Mouse (Mus musculus) embryonic facial prominence, embryonic 14.5 days (tissue): ENCODE measurements around the gene Med18. TPM values are rescaled to one million over a fixed set of nuclear protein-coding genes. Genes with fewer than 3 reads are reported as not detected.
A peak's percentile ranks its signal among the peaks of the same experiment; 100 is the strongest.
"Not testable (repeated sequence)": the region's sequence is repeated elsewhere in the genome, so short reads cannot be mapped to it uniquely, and the experiment has no call there.

Experiments
- ATAC-seq: fragments of 200-750 bp; cut with Nextera tagmentation; 2 replicates; pipeline ENCODE4 v1.8.0; 2017; ENCODE audit warnings: low read depth, moderate number of reproducible peaks, moderate TSS enrichment
- DNase-seq: peaks from one replicate; pipeline ENCODE4 v3.0.0-alpha.2; 2015; ENCODE audit warnings: low spot score
- H3K27ac ChIP-seq: fragments of 300-500 bp; sonication (generic); replicated peaks from 2 replicates; pipeline ENCODE4 v1.5.1; 2014; ENCODE audit warnings: low read depth, mild to moderate bottlenecking, low read length, moderate library complexity
- H3K27me3 ChIP-seq: fragments of 300-500 bp; sonication (generic); replicated peaks from 2 replicates; pipeline ENCODE4 v1.6.1; 2014; ENCODE audit warnings: low read length; ENCODE audit not compliant: control insufficient read depth, insufficient read depth
- H3K36me3 ChIP-seq: fragments of 300-500 bp; sonication (generic); 2 replicates; pipeline ENCODE4 v1.6.1; 2014; ENCODE audit warnings: low read length, mixed read lengths; ENCODE audit not compliant: control insufficient read depth, insufficient read depth
- H3K4me1 ChIP-seq: fragments of 300-500 bp; sonication (generic); 2 replicates; pipeline ENCODE4 v1.6.1; 2014; ENCODE audit warnings: antibody characterized with exemption, low read length; ENCODE audit not compliant: control insufficient read depth, insufficient read depth
- H3K4me2 ChIP-seq: fragments of 300-500 bp; sonication (generic); 2 replicates; pipeline ENCODE4 v1.6.1; 2014; ENCODE audit warnings: low read depth, mild to moderate bottlenecking, low read length, moderate library complexity, mixed read lengths
- H3K4me3 ChIP-seq: fragments of 300-500 bp; sonication (generic); 2 replicates; pipeline ENCODE4 v1.5.1; 2014; ENCODE audit warnings: low read depth, mild to moderate bottlenecking, low read length
- H3K9ac ChIP-seq: fragments of 300-500 bp; sonication (generic); 2 replicates; pipeline ENCODE4 v1.6.1; 2014; ENCODE audit warnings: low read depth, mild to moderate bottlenecking, low read length, moderate library complexity, mixed read lengths
- H3K9me3 ChIP-seq: fragments of 300-500 bp; sonication (generic); 2 replicates; pipeline ENCODE4 v1.6.1; 2016; ENCODE audit warnings: low read length; ENCODE audit not compliant: control insufficient read depth
- WGBS: fragments of 180-500 bp; shearing (Covaris S2); extraction: QIAGEN DNeasy Blood & Tissue Kit; methylation state at CpG from one replicate; pipeline ENCODE4 v1.1.7; 2014; 5-methylcytosine and 5-hydroxymethylcytosine counted together
- polyA plus RNA-seq: library from polyadenylated mRNA; unstranded; fragments of >200 nt; fragmentation: Nextera tagmentation; extraction: Ambion mirVana; gene quantifications from 2 replicates; pipeline ENCODE4 v1.2.1, GENCODE M21; 2014

Med18 gene
- polyA plus RNA-seq, 1 experiment from 2014 or later, result 6.6 TPM

GRCm38 (mm10) chr4:132488521-132488920 is 24.8 kb upstream of the Med18 start:
- H3K36me3 ChIP-seq, result peaks cover 5% of the 10 kb centered on the region; the same call in 1 of the 2 replicates
- H3K4me3 ChIP-seq, result no peak overlapping the region
- no peak overlapping the region for H3K9ac ChIP-seq
- 55% methylated on average over 3 of the region's 3 CpGs for WGBS
- H3K4me2 ChIP-seq, result no peak overlapping the region
- H3K27me3 ChIP-seq, result no peaks in the 10 kb centered on the region
- 0 out of 2 replicates have a peak overlapping the region, but pooled peaks have one; percentile 28 for H3K27ac ChIP-seq
- 0 out of 2 replicates have a peak, but pooled peaks cover 2% of the 10 kb centered on the region for H3K4me1 ChIP-seq
- ATAC-seq (no peak), DNase-seq (no peak)
- no peaks in the 10 kb centered on the region for H3K9me3 ChIP-seq

DNA sequence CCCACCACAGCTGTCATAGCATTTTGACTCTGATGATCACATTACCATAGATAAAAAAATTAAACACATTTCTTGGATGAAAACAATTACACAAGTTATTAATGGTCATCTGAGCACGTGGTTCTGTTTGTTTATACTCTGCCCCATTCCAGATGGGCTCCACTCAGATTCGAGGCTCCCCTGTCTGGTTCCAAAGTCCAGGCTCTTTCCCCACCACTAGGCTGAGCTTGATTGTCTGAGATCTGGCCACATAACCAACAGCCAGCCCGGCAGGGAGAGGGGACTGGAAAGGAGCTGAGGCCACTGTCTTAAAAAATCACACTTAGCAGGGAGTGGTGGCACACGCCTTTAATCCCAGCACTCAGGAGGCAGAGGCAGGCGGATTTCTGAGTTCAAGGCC is 21.1 kb upstream of the Med18 start:
- DNase-seq (no peak), ATAC-seq (no peak)
- Histone ChIP-seq H3K4me2 (no peak overlapping the region), H3K4me1 (0 out of 2 replicates have a peak, but pooled peaks cover 2% of the 10 kb centered on the region), H3K27ac (no peak overlapping the region), H3K9me3 (no peaks in the 10 kb centered on the region), H3K27me3 (no peaks in the 10 kb centered on the region), H3K4me3 (no peak overlapping the region), H3K9ac (no peak overlapping the region), H3K36me3 (no peaks in the 10 kb centered on the region)
- WGBS, result 59% methylated on average over 5 of the region's 5 CpGs

GRCm38 (mm10) chr4:132484231-132484630 is 20.5 kb upstream of the Med18 start:
- Histone ChIP-seq H3K27ac (no peak overlapping the region), H3K36me3 (no peaks in the 10 kb centered on the region), H3K4me3 (no peak overlapping the region), H3K9ac (no peak overlapping the region), H3K9me3 (no peaks in the 10 kb centered on the region), H3K4me2 (no peak overlapping the region), H3K27me3 (no peaks in the 10 kb centered on the region), H3K4me1 (0 out of 2 replicates have a peak, but pooled peaks cover 2% of the 10 kb centered on the region)
- WGBS, result 66% methylated on average over 4 of the region's 4 CpGs
- ATAC-seq (no peak), DNase-seq (no peak)

DNA sequence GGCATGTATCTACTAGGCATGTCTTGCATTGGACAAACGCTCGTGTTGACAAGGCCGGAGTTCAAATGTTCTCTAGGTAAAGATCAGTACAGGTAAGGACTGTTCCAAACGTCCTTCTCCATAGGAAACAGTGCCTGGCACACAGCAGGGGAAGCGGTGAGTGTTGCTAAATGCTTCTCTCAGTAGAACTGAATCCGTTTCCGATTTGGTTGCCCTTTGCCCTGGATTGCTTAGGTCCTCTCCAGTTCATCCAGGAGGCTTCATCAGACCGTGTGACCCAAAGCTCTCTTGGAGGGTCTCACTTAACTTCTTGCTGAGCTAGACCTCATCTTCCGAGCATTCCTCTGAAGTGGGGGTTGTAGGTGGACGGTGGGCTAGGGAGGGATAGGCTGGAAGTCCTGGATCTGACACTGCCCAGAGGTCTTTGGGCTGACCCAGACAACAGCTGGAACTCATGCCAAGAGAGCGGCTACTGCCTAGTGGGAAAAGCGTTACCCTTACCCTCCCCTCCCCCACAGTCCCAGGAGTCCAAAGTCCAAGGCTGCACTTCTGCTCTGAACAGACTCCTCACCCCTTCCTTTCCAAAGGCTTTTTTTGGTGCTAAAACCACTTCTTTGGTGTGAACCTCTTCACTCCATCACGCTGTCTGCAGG is 19.4 kb upstream of the Med18 start:
- no peak for ATAC-seq

GRCm38 (mm10) chr4:132482104-132482503 is 18.4 kb upstream of the Med18 start:
- H3K9me3 ChIP-seq, H3K9ac ChIP-seq, DNase-seq, H3K4me3 ChIP-seq, H3K4me2 ChIP-seq, ATAC-seq, H3K27me3 ChIP-seq, H3K27ac ChIP-seq, H3K36me3 ChIP-seq, H3K4me1 ChIP-seq: not testable (repeated sequence)
- 62% methylated on average over 3 of the region's 3 CpGs for WGBS

More for the DNA sequence above, 19.4 kb upstream of the Med18 start:
- no peak for DNase-seq
- no peaks in the 10 kb centered on the region for H3K9me3 ChIP-seq
- no peaks in the 10 kb centered on the region for H3K27me3 ChIP-seq
- H3K4me1 ChIP-seq, result no peaks in the 10 kb centered on the region
- H3K36me3 ChIP-seq, result no peaks in the 10 kb centered on the region
- 72% methylated on average over 13 of the region's 13 CpGs for WGBS
- H3K4me3 ChIP-seq, result no peak overlapping the region
- H3K9ac ChIP-seq, result no peak overlapping the region
- no peak overlapping the region for H3K27ac ChIP-seq
- H3K4me2 ChIP-seq, result no peak overlapping the region

DNA sequence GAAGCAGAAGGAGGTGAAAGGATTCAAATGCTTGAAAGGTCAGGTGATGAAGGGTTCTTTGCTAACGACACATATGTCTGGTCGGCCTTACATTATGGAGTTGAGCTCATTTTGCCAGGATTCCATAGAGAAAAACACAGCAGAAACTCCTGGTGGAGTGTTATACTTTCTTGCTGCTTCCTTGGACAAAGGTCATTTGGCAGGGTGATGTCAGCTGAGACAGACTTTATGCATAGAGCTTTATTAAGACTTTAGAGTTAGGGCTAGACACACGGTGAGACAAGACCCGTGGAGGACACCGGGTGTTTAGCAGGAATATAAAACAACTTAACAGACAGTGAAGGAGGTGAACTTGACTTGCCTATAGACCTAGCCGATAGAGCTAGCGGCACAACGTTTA is 14.1 kb upstream of the Med18 start:
- 90% methylated on average over 8 of the region's 8 CpGs for WGBS

DNA sequence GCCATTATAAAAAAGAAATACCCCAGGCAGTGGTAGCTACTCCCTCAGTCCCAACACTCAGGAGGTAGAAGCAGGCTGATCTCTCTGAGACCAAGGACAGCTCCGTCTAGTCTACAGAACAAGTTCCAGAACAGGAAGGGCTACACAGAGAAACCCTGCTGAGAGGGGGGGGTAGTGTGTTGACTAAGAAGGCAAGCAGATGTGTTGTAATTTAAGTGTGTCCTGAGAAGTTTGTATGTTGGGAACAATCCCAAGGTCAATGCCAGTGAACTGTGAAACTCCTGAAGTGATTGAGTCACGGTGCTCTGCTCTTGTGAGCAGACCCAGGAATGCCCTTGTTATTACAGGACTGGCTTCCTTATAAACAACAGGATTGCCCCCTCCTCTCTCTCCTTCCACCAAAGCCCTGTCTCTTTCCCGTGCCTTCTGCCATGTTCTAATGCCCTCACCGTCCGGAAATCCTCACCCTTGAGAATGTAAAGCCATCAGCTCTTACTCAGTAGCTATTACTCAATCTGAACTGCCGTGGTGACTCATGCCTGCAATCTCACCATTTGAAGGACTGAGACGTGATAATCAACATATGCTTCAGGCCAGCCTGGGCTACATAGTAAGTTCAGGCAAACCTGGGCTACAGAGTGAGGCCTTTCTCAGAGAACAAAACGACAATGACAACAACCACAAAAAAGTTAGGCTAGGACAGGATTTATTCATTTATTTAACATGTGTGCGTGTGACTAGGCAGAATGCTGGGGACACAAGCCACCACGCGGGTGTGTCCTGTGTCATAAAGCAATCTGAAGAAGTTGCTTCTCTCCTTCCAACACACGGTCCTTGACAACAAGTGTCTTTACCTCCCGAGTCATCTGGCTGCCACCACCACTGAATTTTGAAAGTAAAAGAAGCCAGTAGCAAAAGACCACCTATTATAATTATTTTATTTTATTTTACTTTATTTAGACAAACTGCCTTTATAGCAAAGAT is 12.5 kb upstream of the Med18 start:
- Histone ChIP-seq H3K27ac (no peak overlapping the region), H3K4me1 (no peaks in the 10 kb centered on the region), H3K36me3 (no peaks in the 10 kb centered on the region), H3K9me3 (no peaks in the 10 kb centered on the region), H3K9ac (no peak overlapping the region), H3K27me3 (no peaks in the 10 kb centered on the region), H3K4me2 (no peak overlapping the region), H3K4me3 (no peak overlapping the region)
- no peak for DNase-seq
- no peak for ATAC-seq
- 78% methylated on average over 13 of the region's 13 CpGs for WGBS

More for the DNA sequence above, 14.1 kb upstream of the Med18 start:
- Histone ChIP-seq H3K4me2 (no peak overlapping the region), H3K9me3 (no peaks in the 10 kb centered on the region), H3K27ac (no peak overlapping the region), H3K4me3 (no peak overlapping the region), H3K27me3 (no peaks in the 10 kb centered on the region), H3K4me1 (no peaks in the 10 kb centered on the region), H3K36me3 (no peaks in the 10 kb centered on the region), H3K9ac (no peak overlapping the region)
- no peak for DNase-seq
- no peak for ATAC-seq

DNA sequence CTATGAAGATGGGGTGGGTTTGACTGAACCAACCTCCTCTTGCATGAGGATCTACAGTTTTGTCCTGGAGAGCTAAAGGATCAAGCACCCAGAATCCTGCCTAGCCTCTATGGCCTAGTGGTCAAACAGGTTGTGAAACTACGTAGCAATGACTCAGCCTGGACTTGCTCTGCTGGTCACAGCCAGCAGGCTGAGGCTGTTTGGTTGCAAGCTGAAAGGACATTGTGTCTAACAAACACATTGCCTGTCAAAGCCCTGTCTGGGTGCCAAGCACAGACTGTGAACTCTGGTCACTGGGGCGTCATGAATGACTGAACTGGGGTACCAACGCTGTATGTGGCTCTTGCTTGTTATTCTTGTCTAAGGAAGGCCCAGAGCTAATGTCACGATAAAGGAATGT is 10.9 kb upstream of the Med18 start:
- no peaks in the 10 kb centered on the region for H3K27me3 ChIP-seq
- no peak for DNase-seq
- no peaks in the 10 kb centered on the region for H3K36me3 ChIP-seq
- no peak overlapping the region for H3K27ac ChIP-seq
- no peak overlapping the region for H3K4me2 ChIP-seq
- 68% methylated on average over 4 of the region's 4 CpGs for WGBS
- H3K9me3 ChIP-seq, result no peaks in the 10 kb centered on the region
- H3K4me3 ChIP-seq, result no peak overlapping the region
- H3K9ac ChIP-seq, result no peak overlapping the region
- H3K4me1 ChIP-seq, result no peaks in the 10 kb centered on the region
- no peak for ATAC-seq
